ENCODE assay signal across 24 mouse cellular contexts in genomic region chr4:154262071-154262470, GRCm38 (mm10). TPM values are rescaled to one million over a fixed set of nuclear protein-coding genes. Genes with fewer than 3 reads are reported as not detected.
A peak's percentile ranks its signal among the peaks of the same experiment; 100 is the strongest.
DNase-seq lines count a peak whose midpoint lies in the region; ATAC-seq and TF ChIP-seq lines count a peak whose summit lies in the region.
"Had no signal": no experiment of that assay in that cellular context is flagged by ENCODE, and none has a peak within 500 bp of the region (broad histone marks: within the 10 kb centered on the region; RNA-seq: fewer than 3 reads in every experiment).

No protein-coding gene starts in this region.

- H3K36me3 ChIP-seq in heart, postnatal 0 days (replicated peaks; ENCODE audit: control insufficient read depth, insufficient read depth, low read length) = no peaks in the 10 kb centered on the region
- H3K36me3 ChIP-seq in limb, embryonic 10.5 days = peaks cover 69% of the 10 kb centered on the region
- H3K36me3 ChIP-seq: forebrain, embryonic 15.5 days; hindbrain, embryonic 15.5 days had no signal

- no peaks in the 10 kb centered on the region for H3K9me3 ChIP-seq in heart, postnatal 0 days (replicated peaks; ENCODE audit: control insufficient read depth, low read length)
- H3K9me3 ChIP-seq in limb, embryonic 10.5 days (replicated peaks) = no peaks in the 10 kb centered on the region
- H3K9me3 ChIP-seq: embryonic facial prominence, embryonic 12.5 days; hindbrain, embryonic 15.5 days had no signal

- no peak overlapping the region for H3K4me2 ChIP-seq in heart, postnatal 0 days (ENCODE audit: low read depth, low read length)
- H3K4me2 ChIP-seq: embryonic facial prominence, embryonic 12.5 days; forebrain, embryonic 15.5 days; heart, embryonic 12.5 days; hindbrain, embryonic 15.5 days had no signal

- H3K27me3 ChIP-seq in heart, postnatal 0 days (ENCODE audit: control insufficient read depth, insufficient read depth, low read length) = no peaks in the 10 kb centered on the region
- no peaks in the 10 kb centered on the region for H3K27me3 ChIP-seq in limb, embryonic 10.5 days (ENCODE audit: low read depth, poor library complexity, severe bottlenecking)
- H3K27me3 ChIP-seq: embryonic facial prominence, embryonic 12.5 days; forebrain, embryonic 15.5 days; heart, embryonic 12.5 days; hindbrain, embryonic 15.5 days had no signal

- no peak for TF ChIP-seq CTCF in heart, postnatal 0 days (IDR thresholded peaks at IDR 0.05; ENCODE audit: low read depth)

- no peak overlapping the region for H3K27ac ChIP-seq in heart, postnatal 0 days (ENCODE audit: low read depth)
- no peak overlapping the region for H3K27ac ChIP-seq in limb, embryonic 10.5 days
- H3K27ac ChIP-seq: embryonic facial prominence, embryonic 12.5 days; forebrain, embryonic 15.5 days; hindbrain, embryonic 15.5 days had no signal

- no peak for DNase-seq in heart, postnatal 0 days (ENCODE audit: low spot score)
- DNase-seq in heart, adult 18-20 months = no peak
- DNase-seq in testis, postnatal 10 days (ENCODE audit: low spot score) = peak; percentile 59
- no peak for DNase-seq in testis, postnatal 14 days (ENCODE audit: low spot score)
- DNase-seq in limb, embryonic 10.5 days (ENCODE audit: low spot score) = peak; percentile 62
- DNase-seq in yolk sac, embryonic 10.5 days (ENCODE audit: low spot score) = peak; percentile 22
- DNase-seq in layer of hippocampus, adult 11-12 months (ENCODE audit: low spot score) = no peak
- DNase-seq in layer of hippocampus, postnatal 25 days (ENCODE audit: extremely low spot score in 1 of 2, low spot score in 1 of 2) = no peak
- DNase-seq: adrenal gland, adult 8-10 months; cerebellum, adult 11 months; cerebellum, postnatal 14 days; gastrocnemius, postnatal 36 days; heart, postnatal 36 days; kidney, postnatal 14 days; liver, postnatal 0 days; right cerebral cortex, postnatal 4 days; thymus, adult 18-20 months; thymus, postnatal 4 days had no signal

- WGBS in heart, postnatal 0 days = 45% methylated on average over 4 of the region's 4 CpGs
- 54% methylated on average over 4 of the region's 4 CpGs for WGBS in limb, embryonic 10.5 days

- ATAC-seq in heart, postnatal 0 days (ENCODE audit: insufficient read depth, low read depth) = 0 out of 2 replicates have a peak, but pooled peaks have one; percentile 28
- ATAC-seq: forebrain, embryonic 15.5 days; intestine, postnatal 0 days; liver, postnatal 0 days had no signal

- no peaks in the 10 kb centered on the region for H3K4me1 ChIP-seq in heart, postnatal 0 days (ENCODE audit: control insufficient read depth, insufficient read depth)
- H3K4me1 ChIP-seq in limb, embryonic 10.5 days = peaks cover 12% of the 10 kb centered on the region
- H3K4me1 ChIP-seq: forebrain, embryonic 15.5 days; heart, embryonic 12.5 days; hindbrain, embryonic 15.5 days had no signal

- H3K9ac ChIP-seq in heart, postnatal 0 days (replicated peaks; ENCODE audit: low read depth, low read length) = no peak overlapping the region
- H3K9ac ChIP-seq: embryonic facial prominence, embryonic 12.5 days; forebrain, embryonic 15.5 days; heart, embryonic 12.5 days; hindbrain, embryonic 15.5 days; liver, postnatal 0 days had no signal

- no peak for TF ChIP-seq EP300 in heart, postnatal 0 days (IDR thresholded peaks at IDR 0.05; ENCODE audit: low read depth)

- H3K4me3 ChIP-seq in heart, postnatal 0 days (ENCODE audit: low read depth, low read length) = no peak overlapping the region
- no peak overlapping the region for H3K4me3 ChIP-seq in limb, embryonic 10.5 days
- H3K4me3 ChIP-seq: embryonic facial prominence, embryonic 12.5 days; erythroblast, embryonic 14.5 days; forebrain, embryonic 15.5 days; heart, embryonic 12.5 days; hindbrain, embryonic 15.5 days had no signal

RNA-seq across cellular contexts. Expression of gene Arhgef16, which starts 39.4 kb away (rescaled TPM):
- 2.6 and 3.5 TPM in 2 replicates for total RNA-seq in heart, postnatal 0 days (2014; rRNA removed; ENCODE audit: low replicate concordance)
- polyA plus RNA-seq in heart, postnatal 0 days (2015; fragmentation: Nextera tagmentation; extraction: Ambion mirVana) = 0.49 and 0.62 TPM in 2 replicates
- total RNA-seq in heart, adult 18-20 months (2021) = under 1 TPM; 0.46 to 0.52 TPM
- 5.3 and 6.2 TPM in 2 replicates for polyA plus RNA-seq in limb, embryonic 10.5 days (2016; fragmentation: Nextera tagmentation; extraction: Ambion mirVana)
- under 1 TPM; 0.20 to 0.82 TPM for total RNA-seq in layer of hippocampus, postnatal 25 days (2021)

Comparison
In these comparisons a context has a peak if more than half of its experiments do, and no peak if none do; other contexts are left out.
1. DNase-seq: peak in testis, postnatal 10 days (single experiment), limb, embryonic 10.5 days (single experiment) and yolk sac, embryonic 10.5 days (single experiment); none in heart, postnatal 0 days (single experiment), heart, adult 18-20 months (0 of 2), testis, postnatal 14 days (single experiment), layer of hippocampus, adult 11-12 months (single experiment) and layer of hippocampus, postnatal 25 days (0 of 2).